Mouse (Mus musculus) kidney, adult 2 months (tissue): ENCODE data around the gene Hmcn2.

Source experiments
- CTCF ChIP-seq: fragments of 200-500 bp; conservative IDR thresholded peaks from 2 replicates; pipeline ENCODE4 v1.5.1; 2011; ENCODE audit warnings: low read depth, mild to moderate bottlenecking, control low read depth, low read length, moderate library complexity, mixed read lengths; ENCODE audit not compliant: insufficient read depth, insufficient read length
- POLR2A ChIP-seq: fragments of 200-500 bp; IDR thresholded peaks from one replicate; pipeline ENCODE4 v1.6.1; 2011; ENCODE audit warnings: low read depth, low read length, control low read depth

GRCm38 (mm10) chr2:31267447-31267846, 46.8 kb upstream of the Hmcn2 start:
- TF ChIP-seq CTCF (no peak), POLR2A (no peak)
